Mouse (Mus musculus): ENCODE results near the gene Stpg1.

Stpg1 gene

DNA sequence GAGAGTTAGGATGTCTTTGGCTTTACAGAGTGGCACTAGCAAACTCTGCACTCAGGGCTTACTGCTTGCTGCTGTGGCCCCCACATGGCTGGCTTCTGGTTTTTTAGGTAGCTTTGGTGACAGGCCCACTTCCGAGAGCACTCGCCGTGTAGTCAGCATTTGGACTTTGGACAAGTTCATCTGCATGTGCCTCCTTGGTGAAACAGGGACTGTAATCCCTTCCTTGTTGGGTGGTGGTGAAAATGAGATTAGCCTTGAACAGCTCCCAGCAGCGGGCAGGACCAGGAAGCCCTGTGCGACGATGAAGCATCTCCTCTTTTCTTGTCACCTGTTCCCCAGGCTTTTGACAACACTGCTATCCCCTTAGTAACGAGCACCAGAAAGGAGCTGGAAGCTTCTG lies 19.3 kb downstream of the Stpg1 start:
- DNase-seq (ENCODE audit: low spot score in 2 of 2), result no peak

DNA sequence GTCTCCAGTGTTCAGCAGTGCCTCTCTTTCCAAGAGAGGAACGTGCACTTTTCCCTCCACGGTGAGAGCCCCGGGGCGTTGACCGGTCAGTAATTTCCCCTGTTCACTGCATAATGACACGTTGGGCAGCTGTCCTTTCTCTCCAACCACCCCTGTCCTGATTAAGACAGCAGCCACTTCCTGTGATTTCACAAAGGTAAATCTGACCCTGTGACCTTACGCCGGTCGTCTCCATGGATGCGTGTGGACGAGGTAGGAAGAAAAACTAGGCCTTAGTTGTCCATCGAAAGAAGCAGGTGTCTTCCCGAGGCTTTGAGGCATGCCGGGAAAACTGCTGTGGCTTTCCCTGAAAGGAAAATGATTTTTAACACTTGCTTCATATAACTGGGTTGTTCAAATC lies 20.3 kb downstream of the Stpg1 start:
- no peak for DNase-seq (ENCODE audit: low spot score in 2 of 2)

DNA sequence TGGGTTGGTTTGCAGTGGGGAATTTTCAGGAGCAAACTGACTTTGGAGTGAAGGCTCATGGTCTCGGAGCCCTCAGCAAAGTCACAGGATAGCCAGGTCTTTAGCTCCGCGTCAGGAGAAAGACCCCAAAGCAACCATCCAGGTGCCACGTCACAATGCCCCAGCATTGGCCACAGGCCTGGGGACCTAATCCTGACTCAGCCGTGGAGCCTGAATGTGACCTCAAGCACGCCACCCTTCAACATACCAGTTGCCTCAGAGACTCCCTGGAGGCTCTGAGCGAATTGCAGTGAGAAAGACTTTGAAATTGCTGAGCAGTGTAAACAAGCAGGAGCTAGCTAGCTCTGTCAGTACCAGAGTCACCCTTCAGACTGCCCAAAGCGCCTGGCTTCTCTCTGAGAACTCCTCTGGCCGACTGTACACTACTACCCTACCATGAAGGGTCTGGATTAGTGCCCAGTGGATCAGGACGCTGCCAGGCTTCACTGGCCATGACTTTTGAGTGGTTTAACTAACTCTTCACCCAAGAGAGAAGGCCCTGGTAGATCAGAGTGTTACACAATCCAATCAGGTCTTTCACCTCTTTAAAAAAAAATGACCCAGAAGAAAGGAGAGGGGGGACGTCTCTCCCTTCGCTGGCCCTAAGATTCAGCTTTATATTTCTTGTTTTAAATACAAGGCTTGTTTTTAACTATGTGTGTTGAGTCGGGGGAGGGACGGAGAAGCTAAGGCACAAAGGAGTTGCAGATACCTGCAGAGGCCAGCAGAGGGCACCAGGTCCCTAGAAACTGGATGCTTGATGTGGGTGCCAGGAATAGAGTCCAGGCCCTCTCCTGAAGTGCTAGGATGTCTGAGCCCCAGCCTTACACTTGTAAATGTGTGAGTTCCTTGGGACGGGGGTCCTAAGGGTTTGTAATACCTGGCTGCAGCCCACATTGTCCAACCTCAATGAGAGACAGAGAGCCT lies 22.0 kb downstream of the Stpg1 start:
- peak; percentile 40 to 62 for DNase-seq (ENCODE audit: low spot score in 2 of 2)

DNA sequence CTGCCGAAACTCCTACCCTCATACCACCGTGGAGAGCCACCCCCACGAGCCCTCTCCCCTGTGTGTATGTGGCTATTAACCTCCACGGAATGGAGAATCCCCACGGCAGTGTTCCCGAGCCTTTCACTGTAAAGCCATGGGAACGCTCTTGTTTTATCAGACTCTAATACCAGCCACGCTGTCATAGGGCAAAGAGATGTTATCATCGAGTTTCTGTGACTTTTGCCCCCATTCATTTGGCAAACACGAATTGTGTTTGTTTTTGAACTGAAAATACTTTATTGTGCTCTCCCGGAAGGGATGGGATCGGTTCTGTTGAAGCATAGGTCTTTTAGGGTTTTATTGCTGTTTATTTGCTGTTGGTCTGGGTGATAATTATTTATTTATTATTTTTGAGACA lies 23.5 kb downstream of the Stpg1 start:
- DNase-seq (ENCODE audit: low spot score in 2 of 2), result no peak

DNA sequence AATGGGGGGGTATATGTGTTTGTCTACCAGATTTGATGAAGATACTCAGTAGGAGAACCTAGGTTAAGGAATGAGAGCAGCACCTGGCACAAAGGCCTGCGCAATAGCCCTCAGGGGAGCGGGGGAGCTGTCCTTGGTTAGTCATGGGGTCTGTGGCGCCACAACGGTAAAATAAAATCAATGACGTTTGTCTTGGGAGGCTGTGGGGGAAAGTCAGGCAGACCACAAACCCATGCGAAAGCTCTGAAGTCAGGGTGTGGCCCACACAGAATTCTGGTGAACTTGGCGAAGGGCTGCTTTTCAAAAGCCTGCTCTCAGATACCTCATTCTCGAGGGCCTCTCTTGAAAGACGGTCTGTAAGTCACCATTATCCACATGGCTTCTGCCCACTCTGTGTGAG lies 25.8 kb downstream of the Stpg1 start:
- DNase-seq (ENCODE audit: low spot score in 2 of 2), result peak; percentile 32 to 44

DNA sequence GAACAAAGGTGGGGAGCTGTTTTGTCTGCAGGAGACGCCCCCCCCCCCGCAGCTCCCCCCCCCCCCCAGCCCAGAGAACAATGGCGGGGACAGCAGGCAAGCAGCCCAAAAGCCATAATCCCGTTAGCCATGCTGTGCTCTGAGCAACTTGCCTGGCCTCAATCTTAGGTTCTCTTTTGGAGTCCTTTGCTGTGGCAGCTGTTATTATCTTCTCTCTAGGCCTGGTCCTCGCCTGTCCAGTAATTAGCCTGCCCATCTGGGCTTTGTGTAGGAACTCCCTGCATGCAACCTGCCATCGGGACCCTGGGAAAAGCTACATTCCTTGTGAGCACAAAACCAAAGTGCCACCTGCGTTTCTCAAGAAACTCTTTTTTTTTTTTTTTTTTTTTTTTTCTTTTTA lies 29.3 kb downstream of the Stpg1 start:
- DNase-seq (ENCODE audit: low spot score in 2 of 2), result no peak

DNA sequence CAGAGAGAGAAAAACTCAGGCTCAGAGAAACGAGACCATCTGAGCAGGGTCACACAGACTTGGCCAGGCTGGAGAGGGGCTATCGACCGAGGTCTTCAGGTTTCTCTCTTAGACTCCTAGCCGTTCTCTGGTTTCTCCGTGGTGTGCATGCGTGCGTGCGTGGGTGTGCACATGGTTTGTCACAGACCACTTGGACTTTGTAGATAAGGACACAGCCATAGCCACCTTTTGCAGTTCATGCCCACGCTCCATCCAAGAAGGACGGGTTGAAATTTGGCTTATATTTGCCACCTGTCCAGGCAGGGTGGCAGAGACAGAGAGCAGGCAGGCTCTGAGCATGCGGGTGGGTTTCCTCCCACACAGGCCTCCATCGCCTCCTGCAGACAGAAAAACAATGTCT lies 30.5 kb downstream of the Stpg1 start:
- DNase-seq (ENCODE audit: low spot score in 2 of 2), result no peak

DNA sequence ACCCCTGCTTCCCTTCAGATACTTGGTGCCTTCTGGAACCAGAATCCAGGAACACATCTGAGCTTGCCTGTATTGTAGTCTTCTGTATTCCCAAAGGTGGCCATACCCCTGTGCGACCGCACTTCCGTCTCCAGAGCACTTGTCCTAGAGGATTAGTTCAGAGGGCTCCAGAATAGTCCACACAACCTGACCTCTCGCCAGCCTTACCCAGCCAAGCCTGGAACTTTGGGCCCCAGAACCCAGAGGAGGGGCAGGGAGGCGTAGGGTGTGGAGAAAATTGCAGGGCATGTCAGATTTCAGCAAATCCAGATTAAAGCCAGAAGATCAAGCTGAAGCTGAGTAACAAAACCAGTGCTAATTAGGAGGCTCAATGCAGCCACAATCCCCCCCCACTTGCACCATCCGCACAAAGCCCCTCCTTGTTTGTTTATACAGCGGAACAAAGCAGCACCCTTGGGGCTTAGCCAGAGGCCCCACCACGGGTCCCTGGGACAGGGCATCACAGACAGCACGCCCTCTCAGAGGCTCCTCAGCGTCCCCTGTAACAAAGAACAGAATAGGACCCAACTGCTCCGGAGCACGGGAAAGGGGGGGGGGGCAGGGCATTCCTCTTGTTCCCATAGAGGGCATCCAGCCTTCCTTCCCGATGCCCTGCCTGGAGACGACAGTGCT lies 31.6 kb downstream of the Stpg1 start:
- no peak for DNase-seq (ENCODE audit: low spot score in 2 of 2)

DNA sequence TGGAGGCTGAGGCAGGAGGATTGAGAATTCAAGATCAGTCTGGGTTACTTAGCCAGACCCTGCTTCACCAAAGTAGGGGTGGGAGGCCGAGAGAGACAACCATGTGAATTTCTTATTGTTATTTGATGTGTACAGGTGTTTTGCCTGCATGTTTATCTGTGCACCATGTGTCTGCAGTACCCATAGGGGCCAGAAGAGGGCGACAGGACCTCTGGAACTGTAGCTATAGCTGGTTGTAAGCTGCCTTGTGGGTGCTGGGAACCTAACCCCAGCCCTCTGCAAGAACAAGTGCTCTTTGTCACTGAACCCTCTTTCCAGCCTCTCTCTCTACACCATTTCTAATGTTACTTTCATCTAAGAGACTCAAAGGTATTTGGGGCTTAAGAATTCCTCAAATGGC lies 35.7 kb downstream of the Stpg1 start:
- no peak for DNase-seq (ENCODE audit: low spot score in 2 of 2)

DNA sequence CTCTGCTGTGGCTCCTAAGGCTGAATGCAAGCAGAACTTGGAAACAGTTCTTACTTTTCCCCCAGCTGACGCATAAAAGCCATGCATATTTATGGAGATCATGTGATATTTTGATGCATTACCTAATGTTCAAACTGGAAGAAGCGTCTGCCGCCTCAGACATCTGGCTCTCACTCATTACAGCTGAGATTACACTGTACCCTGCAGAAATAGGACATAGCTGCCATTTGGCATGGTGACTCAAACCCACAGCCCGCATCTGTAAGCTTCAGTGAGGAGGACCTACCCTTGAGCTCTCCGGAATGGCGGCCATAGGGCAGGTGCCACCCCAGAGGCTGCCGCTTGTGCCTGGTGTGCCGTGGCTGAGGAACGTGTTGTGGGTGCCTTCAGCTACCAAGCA lies 36.6 kb downstream of the Stpg1 start:
- no peak for DNase-seq (ENCODE audit: low spot score in 2 of 2)

DNA sequence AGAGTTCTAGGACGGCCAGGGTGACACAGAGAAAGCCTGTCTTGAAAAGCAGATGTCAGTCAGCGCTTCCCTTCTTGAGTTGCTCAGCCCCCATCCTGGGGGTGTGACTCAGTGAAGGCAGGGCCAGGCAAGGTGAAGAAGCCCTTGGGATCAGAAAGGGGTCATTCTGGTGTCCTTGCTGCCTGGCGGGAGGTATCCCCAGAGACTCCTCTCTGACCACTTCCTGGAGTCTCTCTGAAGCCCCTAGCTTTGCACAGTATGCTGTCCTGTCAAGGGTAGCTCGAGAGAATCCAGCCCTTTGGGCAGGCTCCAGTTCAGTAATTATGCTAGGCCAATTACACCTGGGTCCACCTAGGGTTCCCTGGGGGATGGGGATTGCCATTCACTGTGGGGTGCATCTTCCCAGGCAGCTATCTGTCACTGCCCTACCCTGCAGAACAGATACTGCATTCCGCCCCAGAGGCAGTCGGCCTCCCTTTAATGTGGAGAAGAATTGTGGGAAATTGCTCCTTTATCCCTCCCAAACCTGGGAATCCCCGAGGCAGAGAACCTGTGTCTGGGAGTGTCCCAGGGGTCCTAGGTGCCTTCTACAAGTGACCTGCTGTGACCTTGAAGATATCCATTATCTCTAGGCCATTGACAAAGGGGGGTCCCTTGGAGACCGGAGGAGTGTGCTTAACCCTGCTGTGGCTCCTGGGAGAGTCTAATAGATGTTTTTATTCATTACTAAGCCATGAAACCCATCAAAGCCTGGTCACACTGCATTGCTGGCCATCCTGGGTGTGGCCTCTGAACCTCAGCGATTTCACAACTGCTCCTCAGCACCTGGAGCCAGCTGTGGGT lies 37.4 kb downstream of the Stpg1 start:
- DNase-seq (ENCODE audit: low spot score in 2 of 2), result no peak

DNA sequence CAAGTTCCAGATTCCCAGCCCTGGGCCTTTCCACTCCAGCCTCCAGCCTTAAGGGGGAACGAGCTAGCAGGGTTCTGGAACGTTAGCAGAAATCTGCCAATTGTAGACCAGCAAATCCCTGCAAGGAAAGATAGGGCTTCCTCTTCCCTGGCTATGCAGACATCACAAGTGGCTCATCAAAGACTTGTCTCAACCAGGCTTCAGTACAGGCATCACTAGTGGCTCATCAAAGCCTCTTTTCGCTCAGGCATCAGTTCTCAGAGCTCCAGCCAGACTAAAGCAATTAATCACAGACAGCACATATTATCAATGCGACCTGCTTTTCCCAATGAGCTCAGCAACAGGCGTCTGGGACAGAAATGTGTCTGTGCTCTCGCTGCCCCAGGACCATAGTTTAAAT lies 38.4 kb downstream of the Stpg1 start:
- no peak for DNase-seq (ENCODE audit: low spot score in 2 of 2)

DNA sequence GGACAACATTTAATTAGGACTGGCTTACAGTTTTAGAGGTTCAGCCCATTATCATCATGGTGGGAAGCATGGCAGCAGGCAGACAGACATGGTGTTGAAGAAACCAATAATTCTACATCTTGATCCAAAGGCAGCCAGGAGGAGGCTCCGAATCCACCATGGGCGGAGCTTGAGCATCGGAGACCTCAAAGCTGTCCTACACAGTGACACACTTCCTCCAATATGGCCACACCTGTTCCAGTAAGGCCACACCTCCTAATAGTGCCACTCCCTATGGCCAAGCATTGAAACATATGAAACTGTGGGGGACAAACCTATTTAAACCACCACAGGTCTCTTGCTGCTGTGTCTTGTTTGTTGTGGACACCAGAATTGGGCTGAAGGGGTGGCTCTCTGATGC lies 40.4 kb downstream of the Stpg1 start:
- DNase-seq (ENCODE audit: low spot score in 2 of 2), result no peak

DNA sequence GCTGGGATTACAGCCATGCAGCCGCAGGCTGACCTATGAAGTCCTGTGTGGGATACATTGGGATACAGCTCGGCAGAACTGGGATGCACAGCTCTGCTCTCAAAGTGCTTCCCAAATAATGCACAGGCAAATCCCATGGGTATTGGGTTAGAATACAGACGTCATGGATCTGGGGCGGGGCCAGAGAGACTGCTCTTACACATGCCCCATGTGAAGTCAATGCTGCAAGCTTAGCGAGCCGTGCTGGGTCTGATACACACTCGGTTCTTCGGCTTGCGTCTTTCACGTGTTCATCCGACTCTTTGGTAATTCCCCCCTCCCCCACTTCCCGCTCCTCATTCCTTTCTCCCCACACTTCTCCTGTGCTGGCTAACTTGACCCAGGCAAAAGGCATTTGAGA lies 44.5 kb downstream of the Stpg1 start:
- DNase-seq (ENCODE audit: low spot score in 2 of 2), result no peak

DNA sequence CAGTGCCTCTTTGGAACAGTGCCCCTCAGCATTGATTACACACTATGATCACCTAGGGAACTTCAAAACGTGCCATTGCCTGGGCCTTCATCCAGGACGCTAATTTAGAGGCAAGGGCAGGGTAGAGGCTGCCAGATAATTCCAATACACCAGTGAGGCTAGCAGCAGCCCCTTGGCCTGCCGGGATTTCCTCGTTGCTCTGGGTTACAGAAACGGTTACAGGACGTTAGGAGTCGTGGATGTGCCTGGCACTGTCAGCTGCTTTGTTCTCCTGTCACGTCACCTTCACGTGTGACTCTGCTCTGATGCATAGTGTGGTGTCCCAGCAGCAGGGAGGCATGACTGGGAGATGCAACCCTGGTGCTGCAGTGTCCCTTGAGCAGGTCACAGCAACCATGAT lies 45.5 kb downstream of the Stpg1 start:
- no peak for DNase-seq (ENCODE audit: low spot score in 2 of 2)

DNA sequence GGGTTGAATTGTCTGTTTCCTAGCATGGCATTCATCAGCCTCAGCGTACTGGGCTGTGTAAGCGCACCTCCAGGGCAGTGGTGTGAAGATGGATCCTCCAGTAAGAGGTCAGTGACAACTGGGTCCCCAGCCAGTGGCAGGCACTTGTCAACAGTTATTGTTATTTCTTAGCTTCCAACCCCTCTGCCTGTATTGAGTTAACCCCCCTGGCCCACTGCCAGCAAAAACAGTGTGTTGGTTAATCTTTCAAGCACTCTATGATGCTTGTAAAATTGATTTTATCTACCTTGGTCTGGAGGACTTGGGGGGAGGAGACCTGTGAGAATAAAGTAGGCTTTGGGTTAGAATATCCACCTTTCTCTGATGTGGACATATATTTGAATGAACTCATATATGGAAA lies 49.7 kb downstream of the Stpg1 start:
- no peak for DNase-seq (ENCODE audit: low spot score in 2 of 2)

DNA sequence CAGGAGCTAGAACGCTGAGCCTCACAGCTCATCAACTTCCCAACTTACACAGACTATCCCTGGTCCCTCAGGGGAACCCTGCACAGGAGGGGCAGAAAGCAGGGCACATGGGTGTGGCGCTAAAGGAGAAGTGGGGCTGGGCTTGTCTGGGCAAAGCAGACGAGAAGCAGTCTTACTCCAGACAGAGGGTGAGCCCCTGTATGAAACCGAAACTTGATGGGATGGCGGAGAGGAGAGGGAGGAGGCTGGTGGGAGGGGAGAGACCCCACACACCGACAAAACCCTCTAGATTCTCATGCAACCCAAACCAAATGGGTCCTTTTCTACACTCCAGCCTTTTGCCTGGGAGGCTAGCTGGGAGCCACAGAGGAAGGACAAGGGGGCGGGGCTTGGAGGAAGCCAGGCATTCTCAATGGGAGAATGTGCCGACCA lies 50.5 kb downstream of the Stpg1 start:
- peak in 1 of 2 experiments; percentile 29 for DNase-seq (ENCODE audit: low spot score in 2 of 2)

DNA sequence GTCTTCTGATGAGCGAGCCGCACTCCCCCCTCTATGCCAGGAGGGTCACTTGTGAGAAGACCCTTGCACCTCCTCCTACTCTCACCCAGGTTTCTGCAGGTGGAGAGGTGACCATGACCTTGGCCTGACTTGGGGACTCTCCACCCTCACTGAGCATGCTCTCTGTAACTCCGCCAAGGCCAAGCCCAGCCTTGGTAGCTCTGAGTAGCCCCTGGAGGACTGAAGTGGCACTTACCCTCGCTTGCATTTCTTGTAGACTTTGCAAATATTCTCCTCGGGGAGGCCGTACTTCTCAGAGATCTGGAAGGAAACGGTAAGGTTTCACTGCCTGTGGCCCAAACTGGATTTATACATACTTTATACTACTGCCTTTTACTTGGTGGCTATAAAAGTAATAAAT lies 51.4 kb downstream of the Stpg1 start:
- DNase-seq (ENCODE audit: low spot score in 2 of 2), result no peak

DNA sequence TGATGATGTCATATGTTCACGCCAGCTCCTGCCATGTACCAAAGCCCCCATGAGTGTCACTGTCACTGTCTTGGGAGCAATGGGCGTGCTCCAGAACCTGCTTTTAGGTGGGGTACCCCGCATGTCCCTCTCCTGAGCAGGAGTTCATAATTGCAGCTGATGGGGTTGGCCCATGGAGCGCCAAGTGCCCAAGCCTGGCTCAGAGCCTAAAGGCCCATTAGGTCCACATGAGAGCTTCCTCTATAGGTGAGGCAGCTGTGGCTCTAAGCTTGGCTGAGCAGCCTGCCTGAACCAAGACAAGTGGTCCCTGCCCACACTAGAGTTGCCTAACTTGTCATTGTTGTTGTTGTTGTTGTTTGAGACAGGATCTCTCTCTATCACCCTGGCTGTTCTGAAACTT lies 52.2 kb downstream of the Stpg1 start:
- DNase-seq (ENCODE audit: low spot score in 2 of 2), result no peak

DNA sequence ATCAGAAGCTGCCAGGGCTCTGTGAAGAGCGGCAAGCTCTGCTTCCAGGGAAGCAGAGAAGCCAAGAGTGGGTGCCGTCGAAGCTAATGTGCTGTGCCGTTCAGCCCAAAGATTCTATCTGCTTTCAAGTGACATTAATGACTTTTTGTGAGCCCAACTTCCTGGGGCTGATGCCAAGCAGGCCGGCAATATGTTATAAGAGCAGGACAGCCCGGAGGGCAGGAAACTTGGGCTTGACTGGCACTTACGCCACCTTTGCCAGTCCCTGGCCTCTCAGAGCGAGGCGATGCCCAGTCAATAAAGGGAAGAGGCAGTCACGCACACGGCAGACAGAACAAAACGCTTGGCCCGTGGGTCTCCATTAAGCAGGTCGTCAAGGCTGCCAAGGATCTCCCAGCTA lies 53.0 kb downstream of the Stpg1 start:
- DNase-seq (ENCODE audit: low spot score in 2 of 2), result no peak

DNA sequence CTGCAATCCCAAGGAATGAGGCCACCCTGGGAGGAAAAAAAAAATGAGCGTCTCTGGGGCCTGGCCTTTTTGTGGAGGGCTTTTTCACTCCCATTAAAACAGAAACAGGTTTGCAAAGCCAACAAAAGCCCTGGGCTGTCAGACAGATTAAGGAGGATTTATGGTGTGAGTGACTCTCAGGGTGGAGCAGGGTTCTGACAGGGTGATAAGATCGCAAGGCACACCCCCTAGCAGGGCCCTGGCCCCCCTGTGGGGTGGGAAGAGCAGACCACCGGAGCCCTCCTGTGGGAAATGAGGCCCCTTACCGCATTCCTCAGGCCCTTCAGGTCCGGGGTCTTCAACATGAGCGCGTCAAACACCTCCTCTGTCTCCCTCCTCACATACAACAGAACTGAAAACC lies 53.5 kb downstream of the Stpg1 start:
- no peak for DNase-seq (ENCODE audit: low spot score in 2 of 2)

DNA sequence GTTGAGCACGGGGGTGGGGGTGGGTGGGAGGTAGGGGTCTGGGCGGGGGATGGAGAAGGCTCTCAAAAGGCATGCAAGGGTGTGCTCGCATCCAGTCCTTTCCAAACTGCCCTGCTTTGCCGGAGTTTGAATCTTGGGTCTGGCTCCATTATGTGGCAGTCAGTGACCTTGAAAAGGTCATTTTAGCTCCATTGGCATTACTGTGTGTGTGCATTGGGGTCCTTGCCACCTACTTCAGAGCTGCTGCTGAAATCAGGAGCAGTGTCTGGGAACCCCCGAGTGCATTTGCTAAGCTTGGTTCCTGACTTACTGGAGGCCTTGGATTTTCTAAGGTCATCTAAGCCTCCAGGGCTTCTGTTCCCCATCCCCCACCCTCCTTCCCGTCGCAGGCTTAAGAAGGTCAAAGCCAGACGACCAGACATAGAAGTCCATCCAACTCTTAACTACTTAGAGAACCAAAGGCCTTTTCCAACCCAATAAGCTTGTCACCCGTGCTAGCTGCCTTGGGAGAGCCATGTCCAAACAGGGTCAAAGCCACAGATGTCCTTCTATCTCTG lies 54.0 kb downstream of the Stpg1 start:
- no peak for DNase-seq (ENCODE audit: low spot score in 2 of 2)
